Mouse (Mus musculus) hindbrain, embryonic 11.5 days (tissue): ENCODE data around the gene Clcf1. TPM values are rescaled to one million over a fixed set of nuclear protein-coding genes. Genes with fewer than 3 reads are reported as not detected.

Experiments
- ATAC-seq: fragments of 200-750 bp; cut with Nextera tagmentation; 2 replicates; pipeline ENCODE4 v1.8.0; 2017; ENCODE audit warnings: mild to moderate bottlenecking, moderate TSS enrichment, moderate library complexity; ENCODE audit not compliant: low FRiP score
- DNase-seq: peaks from one replicate; pipeline ENCODE4 v3.0.0-alpha.2; 2015; ENCODE audit warnings: low spot score
- H3K27ac ChIP-seq: fragments of 300-500 bp; sonication (generic); 2 replicates; pipeline ENCODE4 v1.5.1; 2014; ENCODE audit warnings: mild to moderate bottlenecking, low read depth, low read length
- H3K27me3 ChIP-seq: fragments of 300-500 bp; sonication (generic); 2 replicates; pipeline ENCODE4 v1.6.1; 2014; ENCODE audit warnings: mild to moderate bottlenecking, low read length, moderate library complexity, mixed read lengths; ENCODE audit not compliant: control insufficient read depth, insufficient read depth
- H3K36me3 ChIP-seq: fragments of 300-500 bp; sonication (generic); 2 replicates; pipeline ENCODE4 v1.6.1; 2014; ENCODE audit warnings: mild to moderate bottlenecking, low read length, moderate library complexity, mixed read lengths; ENCODE audit not compliant: control insufficient read depth, insufficient read depth
- H3K4me1 ChIP-seq: fragments of 300-500 bp; sonication (generic); replicated peaks from 2 replicates; pipeline ENCODE4 v1.6.1; 2014; ENCODE audit warnings: low read length, mixed read lengths; ENCODE audit not compliant: control insufficient read depth, insufficient read depth
- H3K4me2 ChIP-seq: fragments of 300-500 bp; sonication (generic); replicated peaks from 2 replicates; pipeline ENCODE4 v1.6.1; 2014; ENCODE audit warnings: mild to moderate bottlenecking, low read depth, low read length
- H3K4me3 ChIP-seq: fragments of 300-500 bp; sonication (generic); 2 replicates; pipeline ENCODE4 v1.5.1; 2014; ENCODE audit warnings: low read depth, low read length
- H3K9ac ChIP-seq: fragments of 300-500 bp; sonication (generic); 2 replicates; pipeline ENCODE4 v1.6.1; 2014; ENCODE audit warnings: low read depth, low read length
- H3K9me3 ChIP-seq: fragments of 300-500 bp; sonication (generic); 2 replicates; pipeline ENCODE4 v1.6.1; 2016; ENCODE audit warnings: low read length; ENCODE audit not compliant: control insufficient read depth
- WGBS: fragments of 180-500 bp; shearing (Covaris S2); extraction: QIAGEN DNeasy Blood & Tissue Kit; methylation state at CpG from one replicate; pipeline ENCODE4 v1.1.7; 2014; 5-methylcytosine and 5-hydroxymethylcytosine counted together
- polyA plus RNA-seq: library from polyadenylated mRNA; unstranded; fragments of >200 nt; fragmentation: Nextera tagmentation; extraction: Ambion mirVana; gene quantifications from 2 replicates; pipeline ENCODE4 v1.2.1, GENCODE M21; 2014

Clcf1 gene
- polyA plus RNA-seq, 1 experiment from 2014 or later: 0.90 TPM

- no peaks in the 10 kb centered on the region for H3K27me3 ChIP-seq
- peak; percentile 98 for DNase-seq
- peaks cover 5% of the 10 kb centered on the region; the same call in 1 of the 2 replicates for H3K4me1 ChIP-seq
- peak; percentile 93 for ATAC-seq
- H3K4me3 ChIP-seq: peak within 1 kb of the TSS; percentile 96
- peaks cover 11% of the 10 kb centered on the region for H3K36me3 ChIP-seq
- no peaks in the 10 kb centered on the region for H3K9me3 ChIP-seq
- peak within 1 kb of the TSS; percentile 92 for H3K4me2 ChIP-seq
- peak within 1 kb of the TSS; percentile 98 for H3K9ac ChIP-seq
- H3K27ac ChIP-seq: peak within 1 kb of the TSS; percentile 84
- 8% methylated on average over 37 of the region's 47 CpGs for WGBS
Measured at GRCm38 (mm10) chr19:4191528-4192250, 22.3 kb upstream of the Clcf1 start, which contains the start of gene Ppp1ca. Gene Ppp1ca (plus strand): TSS chr19:4192065.

- Histone ChIP-seq H3K27me3 (no peaks in the 10 kb centered on the region), H3K9me3 (no peaks in the 10 kb centered on the region), H3K9ac (peak overlapping the region; percentile 98), H3K4me3 (peak overlapping the region; percentile 96), H3K4me2 (peak overlapping the region; percentile 92), H3K27ac (peak overlapping the region; percentile 84), H3K36me3 (peaks cover 11% of the 10 kb centered on the region), H3K4me1 (peaks cover 5% of the 10 kb centered on the region; the same call in 1 of the 2 replicates)
- DNase-seq (peak; percentile 55), ATAC-seq (no peak; the same call in none of the 2 replicates)
- under 1% methylated on average over 31 of the region's 52 CpGs for WGBS
Measured at GRCm38 (mm10) chr19:4192251-4192985, 21.6 kb upstream of the Clcf1 start.

DNA sequence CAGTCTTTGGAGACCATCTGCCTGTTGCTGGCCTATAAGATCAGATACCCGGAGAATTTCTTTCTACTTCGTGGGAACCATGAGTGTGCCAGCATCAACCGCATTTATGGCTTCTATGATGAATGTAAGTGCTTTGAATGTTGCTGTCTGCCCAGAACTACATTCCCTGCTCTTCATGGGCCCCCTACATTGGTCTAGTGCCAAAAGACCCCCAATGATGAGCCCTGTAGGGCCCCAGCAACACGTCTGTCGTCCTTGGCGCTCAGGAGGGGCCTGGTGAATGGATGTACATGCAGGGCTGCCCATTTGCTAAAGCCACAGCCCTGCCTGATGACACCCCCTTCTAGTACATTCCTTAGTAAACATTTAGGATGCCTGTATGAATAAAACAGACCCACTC is 20.9 kb upstream of the Clcf1 start:
- H3K27me3 ChIP-seq: no peaks in the 10 kb centered on the region
- no peak for DNase-seq
- peaks cover 5% of the 10 kb centered on the region; the same call in 1 of the 2 replicates for H3K4me1 ChIP-seq
- WGBS: 68% methylated on average over 6 of the region's 6 CpGs
- H3K27ac ChIP-seq: no peak overlapping the region
- peak overlapping the region; percentile 96 for H3K4me3 ChIP-seq
- peak overlapping the region; percentile 92 for H3K4me2 ChIP-seq
- H3K36me3 ChIP-seq: peaks cover 11% of the 10 kb centered on the region
- ATAC-seq: no peak
- H3K9me3 ChIP-seq: no peaks in the 10 kb centered on the region
- H3K9ac ChIP-seq: peak overlapping the region; percentile 98

DNA sequence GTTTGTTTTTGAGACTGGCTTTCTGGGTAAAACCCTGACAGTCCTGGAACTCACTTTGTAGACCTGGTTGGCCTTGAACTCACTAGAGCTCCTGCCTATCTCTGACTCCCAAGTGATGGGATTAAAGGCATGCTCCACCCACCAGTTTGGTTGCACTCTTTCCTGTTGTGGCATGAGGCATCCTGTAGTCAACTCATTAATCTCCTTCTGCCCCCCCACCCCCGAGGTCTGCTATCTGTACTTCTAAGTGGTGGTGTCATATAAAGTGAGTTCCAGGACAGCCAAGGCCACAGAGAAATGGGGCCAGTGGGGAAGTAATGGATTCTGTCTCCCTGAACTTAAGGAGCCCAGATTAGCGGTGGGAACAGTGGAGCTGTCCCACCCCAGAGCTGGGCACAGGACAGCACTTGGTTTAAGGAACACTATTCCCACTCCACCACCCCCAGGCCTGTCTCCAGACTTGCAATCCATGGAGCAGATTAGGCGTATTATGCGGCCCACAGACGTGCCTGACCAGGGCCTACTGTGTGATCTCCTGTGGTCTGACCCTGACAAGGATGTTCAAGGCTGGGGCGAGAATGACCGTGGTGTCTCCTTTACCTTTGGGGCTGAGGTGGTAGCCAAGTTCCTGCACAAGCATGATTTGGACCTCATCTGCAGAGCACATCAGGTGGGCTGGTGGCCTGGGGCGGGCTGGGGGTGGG is 19.9 kb upstream of the Clcf1 start:
- H3K27ac ChIP-seq: no peak overlapping the region
- H3K4me1 ChIP-seq: peaks cover 5% of the 10 kb centered on the region; the same call in 1 of the 2 replicates
- H3K4me2 ChIP-seq: no peak overlapping the region
- H3K9ac ChIP-seq: no peak overlapping the region
- H3K4me3 ChIP-seq: no peak overlapping the region
- no peaks in the 10 kb centered on the region for H3K9me3 ChIP-seq
- 86% methylated on average over 8 of the region's 8 CpGs for WGBS
- H3K36me3 ChIP-seq: peaks cover 11% of the 10 kb centered on the region
- H3K27me3 ChIP-seq: no peaks in the 10 kb centered on the region
- DNase-seq (no peak), ATAC-seq (no peak)

DNA sequence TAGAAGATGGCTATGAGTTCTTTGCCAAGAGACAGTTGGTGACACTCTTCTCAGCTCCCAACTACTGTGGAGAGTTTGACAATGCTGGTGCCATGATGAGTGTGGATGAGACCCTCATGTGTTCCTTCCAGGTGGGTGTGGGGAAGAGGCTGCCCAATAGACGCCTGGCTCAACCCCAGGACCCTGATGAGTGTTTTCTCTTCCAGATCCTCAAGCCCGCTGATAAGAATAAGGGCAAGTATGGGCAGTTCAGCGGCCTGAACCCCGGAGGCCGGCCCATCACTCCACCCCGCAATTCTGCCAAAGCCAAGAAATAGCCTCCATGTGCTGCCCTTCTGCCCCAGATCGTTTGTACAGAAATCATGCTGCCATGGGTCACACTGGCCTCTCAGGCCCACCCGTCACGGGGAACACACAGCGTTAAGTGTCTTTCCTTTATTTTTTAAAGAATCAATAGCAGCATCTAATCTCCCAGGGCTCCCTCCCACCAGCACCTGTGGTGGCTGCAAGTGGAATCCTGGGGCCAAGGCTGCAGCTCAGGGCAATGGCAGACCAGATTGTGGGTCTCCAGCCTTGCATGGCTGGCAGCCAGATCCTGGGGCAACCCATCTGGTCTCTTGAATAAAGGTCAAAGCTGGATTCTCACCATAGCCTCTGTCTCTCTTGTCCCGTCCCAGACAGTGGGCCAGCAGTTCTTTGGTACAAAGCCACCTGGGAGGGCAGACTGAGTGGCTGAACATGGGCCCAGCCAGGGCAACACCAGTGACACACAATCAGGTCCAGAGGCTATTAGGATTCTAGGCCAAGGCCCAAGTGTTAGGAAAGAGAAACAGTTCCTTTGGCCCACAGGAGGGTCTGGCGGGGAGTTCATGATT is 19.0 kb upstream of the Clcf1 start:
- H3K4me2 ChIP-seq: no peak overlapping the region
- WGBS: 86% methylated on average over 12 of the region's 12 CpGs
- H3K27ac ChIP-seq: no peak overlapping the region
- H3K9me3 ChIP-seq: no peaks in the 10 kb centered on the region
- ATAC-seq (no peak), DNase-seq (no peak)
- no peak overlapping the region for H3K4me3 ChIP-seq
- H3K36me3 ChIP-seq: peaks cover 11% of the 10 kb centered on the region
- peaks cover 5% of the 10 kb centered on the region; the same call in 1 of the 2 replicates for H3K4me1 ChIP-seq
- H3K27me3 ChIP-seq: no peaks in the 10 kb centered on the region
- no peak overlapping the region for H3K9ac ChIP-seq

GRCm38 (mm10) chr19:4196048-4196447 is 18.0 kb upstream of the Clcf1 start:
- peaks cover 11% of the 10 kb centered on the region for H3K36me3 ChIP-seq
- DNase-seq: no peak
- no peak for ATAC-seq
- H3K4me3 ChIP-seq: no peak overlapping the region
- H3K4me2 ChIP-seq: no peak overlapping the region
- no peaks in the 10 kb centered on the region for H3K27me3 ChIP-seq
- no peak overlapping the region for H3K9ac ChIP-seq
- H3K9me3 ChIP-seq: no peaks in the 10 kb centered on the region
- no peak overlapping the region for H3K27ac ChIP-seq
- WGBS: 80% methylated on average over 2 of the region's 2 CpGs
- H3K4me1 ChIP-seq: peaks cover 14% of the 10 kb centered on the region

GRCm38 (mm10) chr19:4196548-4196947 is 17.5 kb upstream of the Clcf1 start:
- WGBS: 72% methylated on average over 5 of the region's 5 CpGs
- Histone ChIP-seq H3K4me2 (no peak overlapping the region), H3K4me1 (peaks cover 14% of the 10 kb centered on the region), H3K9me3 (no peaks in the 10 kb centered on the region), H3K4me3 (no peak overlapping the region), H3K36me3 (peaks cover 11% of the 10 kb centered on the region), H3K27me3 (no peaks in the 10 kb centered on the region), H3K9ac (no peak overlapping the region), H3K27ac (no peak overlapping the region)
- ATAC-seq (no peak), DNase-seq (no peak)

DNA sequence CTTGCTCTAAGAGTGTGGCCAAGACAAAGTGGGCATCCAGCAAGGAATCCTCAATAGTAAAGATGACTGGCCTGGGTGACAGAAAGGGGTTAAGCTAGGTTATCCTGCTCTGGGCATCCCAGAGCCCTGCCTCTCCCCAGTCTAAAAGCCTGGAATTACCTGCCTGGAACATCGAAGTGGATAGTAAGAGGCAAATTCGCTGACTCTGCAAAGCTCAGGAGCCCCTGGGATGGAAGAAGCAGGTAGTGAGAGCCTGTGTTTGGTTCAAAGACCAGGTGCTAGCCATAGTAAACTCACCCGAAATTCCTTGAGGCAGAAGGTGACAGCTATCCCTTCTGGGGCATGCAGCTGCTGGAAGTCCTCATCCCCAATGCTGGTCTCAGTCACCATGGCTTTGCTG is 16.9 kb upstream of the Clcf1 start:
- DNase-seq (no peak), ATAC-seq (no peak)
- Histone ChIP-seq H3K27ac (no peak overlapping the region), H3K4me1 (peaks cover 16% of the 10 kb centered on the region), H3K27me3 (no peaks in the 10 kb centered on the region), H3K4me2 (no peak overlapping the region), H3K4me3 (no peak overlapping the region), H3K9me3 (no peaks in the 10 kb centered on the region), H3K36me3 (peaks cover 11% of the 10 kb centered on the region), H3K9ac (no peak overlapping the region)
- WGBS: 69% methylated on average over 3 of the region's 3 CpGs
